Mouse (Mus musculus) layer of hippocampus, postnatal 14 days (tissue): ENCODE data around the gene Smco1. TPM values are rescaled to one million over a fixed set of nuclear protein-coding genes. Genes with fewer than 3 reads are reported as not detected.

ENCODE experiments used
- DNase-seq, 2 experiments: peaks; one replicate each; pipeline ENCODE4 v3.0.0; 2021 to 2022; ENCODE audit warnings: low spot score in 2 of 2, mixed read lengths in 1 of 2
- microRNA-seq, 2 experiments: library from miRNA; unstranded; fragments of <30 nt; microRNA quantifications; one replicate each; pipeline ENCODE4 v1.2.0; 2021
- total RNA-seq, 2 experiments: library from RNA; stranded (reverse); gene quantifications; 2 replicates each; pipeline ENCODE4 v1.2.3; 2021

Gene Smco1
- total RNA-seq, 2 experiments from 2014 or later: 0.30 TPM; not detected in 1

DNA sequence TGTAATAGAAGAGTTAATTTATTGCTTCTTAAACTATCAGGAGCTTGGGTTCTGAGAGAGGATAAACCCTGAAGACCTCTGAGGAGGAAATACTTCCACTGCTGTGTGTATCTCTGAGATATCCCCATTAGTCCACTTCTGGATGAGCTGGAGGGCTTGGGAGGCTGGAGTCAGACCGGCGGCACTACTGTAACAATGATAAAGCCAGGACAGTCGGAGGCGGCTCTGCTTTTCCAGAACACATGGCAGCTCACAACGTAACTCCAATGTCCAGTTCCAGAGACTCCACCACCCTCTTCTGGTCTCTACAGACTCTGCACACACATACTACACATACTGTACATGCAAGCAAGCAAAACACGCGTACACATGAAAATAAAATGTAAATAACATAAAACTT, 32.6 kb downstream of the Smco1 start:
- no peak for DNase-seq

DNA sequence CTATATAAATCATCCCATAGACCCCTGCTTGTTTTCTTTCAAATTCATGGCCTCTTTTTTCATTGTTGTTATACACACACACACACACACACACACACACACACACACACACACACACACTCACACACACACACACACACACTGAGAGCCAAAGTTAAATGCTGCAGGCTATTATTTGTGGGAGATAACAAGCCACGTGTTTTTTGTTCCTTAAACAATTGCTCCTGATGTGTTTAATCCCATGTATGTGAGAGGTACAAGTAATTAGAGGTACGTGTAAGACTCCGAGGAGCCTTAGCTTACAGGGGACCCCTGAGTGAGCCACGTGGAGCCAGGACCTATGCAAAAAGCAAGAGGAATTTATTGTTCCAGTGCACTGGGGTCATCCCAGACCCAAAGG, 40.7 kb downstream of the Smco1 start:
- no peak for DNase-seq

DNA sequence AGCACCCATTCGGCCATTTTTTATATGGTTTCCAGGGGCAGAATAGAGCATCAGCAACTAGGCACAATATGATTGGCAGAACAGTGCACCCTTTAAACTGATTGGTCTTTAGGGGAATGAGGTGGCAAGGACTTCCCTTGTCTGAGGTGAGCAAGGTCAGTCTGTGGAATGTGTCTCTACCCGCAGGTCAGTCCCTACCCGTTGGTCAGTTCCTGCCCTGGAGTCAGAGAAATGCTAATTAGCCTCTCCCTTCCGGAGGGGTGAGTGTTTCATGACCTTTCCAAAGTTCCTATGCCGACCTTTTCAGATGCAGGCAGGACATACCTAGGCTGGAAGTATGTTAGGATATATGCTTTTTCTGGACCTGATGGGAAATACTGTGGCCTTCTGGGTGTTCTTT, 41.1 kb downstream of the Smco1 start:
- no peak for DNase-seq

DNA sequence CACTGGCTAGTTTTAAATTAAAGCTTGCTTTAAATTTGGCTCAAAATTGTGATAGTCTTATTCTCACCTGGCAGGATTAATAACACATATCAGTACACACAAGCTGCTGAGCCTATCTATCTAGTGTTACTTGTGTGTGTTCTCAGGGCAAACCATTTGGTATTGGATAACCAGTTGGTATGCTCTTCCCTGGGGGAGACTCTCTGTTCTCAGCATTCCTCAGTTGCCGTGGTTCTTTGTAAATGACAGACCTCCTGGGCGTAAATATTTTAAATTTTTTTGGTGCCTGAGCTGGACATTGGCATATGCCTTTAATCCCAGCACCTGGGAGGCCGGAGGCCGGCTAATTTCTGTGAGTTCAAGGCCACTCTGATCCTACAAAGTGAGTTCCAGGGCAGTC, 41.6 kb downstream of the Smco1 start:
- DNase-seq: no peak

DNA sequence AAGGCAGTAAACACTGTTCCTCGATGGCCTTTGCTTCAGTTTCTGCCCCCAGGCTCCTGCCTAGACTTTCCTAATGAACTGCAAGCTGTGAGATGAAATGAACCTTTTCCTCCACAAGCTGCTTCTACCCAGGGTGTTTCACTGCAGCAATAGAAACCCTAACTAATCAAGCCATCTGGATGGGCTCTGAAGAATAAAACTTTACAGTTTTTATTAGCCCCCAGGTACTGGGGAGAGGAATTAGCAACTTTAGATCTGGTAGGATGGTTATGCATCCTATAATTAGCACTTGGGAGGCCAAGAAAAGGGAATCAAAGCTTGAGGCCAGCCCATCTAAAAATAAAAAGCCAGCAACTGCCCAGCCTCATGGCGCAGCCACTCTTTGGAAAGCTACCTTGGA, 45.3 kb downstream of the Smco1 start:
- DNase-seq: no peak

DNA sequence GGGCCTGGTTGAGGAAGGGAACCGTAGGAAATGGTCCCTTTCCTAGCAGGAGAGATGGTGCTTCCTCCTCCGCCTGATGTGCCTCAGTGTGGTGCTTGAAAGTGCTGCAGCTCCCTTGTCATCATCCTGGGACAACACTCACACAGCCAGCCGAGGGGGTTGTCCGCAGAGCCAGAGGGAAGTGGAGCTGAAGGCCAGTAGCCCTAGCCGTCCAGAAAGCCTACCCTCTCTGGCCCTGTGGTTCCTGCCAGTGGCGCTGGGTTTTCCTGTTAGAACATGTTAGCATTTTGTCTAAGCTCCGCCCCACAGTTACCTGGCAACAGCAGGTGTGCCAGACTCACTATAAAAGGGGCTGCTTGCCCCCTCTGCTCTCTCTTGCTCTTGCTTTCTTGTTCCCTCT, 52.7 kb downstream of the Smco1 start:
- no peak for DNase-seq

Small RNAs within 50 kb of the gene (microRNA-seq; reads per million reads assigned to microRNA genes)
- gene Mir1946a: 0 reads per million in 2 experiments

Other genes starting within 250 kb of the Smco1 start
- gene Pak2, start 192.1 kb upstream of the Smco1 start, total RNA-seq: 10 to 100 TPM; 33.3 TPM
- gene Pigx, start 171.7 kb upstream of the Smco1 start, total RNA-seq: 10 to 100 TPM; 29.2 to 29.7 TPM
- 10 to 100 TPM; 61.5 to 65.9 TPM for gene Cep19, start 171.7 kb upstream of the Smco1 start, total RNA-seq
- 10 to 100 TPM; 10.6 to 11.7 TPM for gene Nrros, start 105.9 kb upstream of the Smco1 start, total RNA-seq
- not detected for gene Bex6, start 91.6 kb upstream of the Smco1 start, total RNA-seq
- gene Fbxo45, start 24.3 kb upstream of the Smco1 start, total RNA-seq: 10 to 100 TPM; 42.8 to 43.1 TPM
- 10 to 100 TPM; 10.7 to 12.8 TPM for gene Wdr53, start 24.2 kb upstream of the Smco1 start, total RNA-seq
- 10 to 100 TPM; 22.7 to 24.7 TPM for gene Rnf168, start 6.0 kb downstream of the Smco1 start, total RNA-seq
- 10 to 100 TPM; 57.1 to 59.4 TPM for gene Ubxn7, start 60.8 kb downstream of the Smco1 start, total RNA-seq
- not detected for gene Tm4sf19, start 129.0 kb downstream of the Smco1 start, total RNA-seq
- 10 to 100 TPM; 11.8 to 14.0 TPM for gene Tctex1d2, start 148.2 kb downstream of the Smco1 start, total RNA-seq
- gene Pcyt1a, start 159.5 kb downstream of the Smco1 start, total RNA-seq: 10 to 100 TPM; 43.6 to 46.5 TPM
- not detected for gene Slc51a, start 216.4 kb downstream of the Smco1 start, total RNA-seq
- gene Zdhhc19, start 224.8 kb downstream of the Smco1 start, total RNA-seq: not detected